Mouse (Mus musculus): ENCODE results near the gene Tmem254b.
"Not testable (repeated sequence)": the region's sequence is repeated elsewhere in the genome, so short reads cannot be mapped to it uniquely, and the experiment has no call there.

Tmem254b gene

DNA sequence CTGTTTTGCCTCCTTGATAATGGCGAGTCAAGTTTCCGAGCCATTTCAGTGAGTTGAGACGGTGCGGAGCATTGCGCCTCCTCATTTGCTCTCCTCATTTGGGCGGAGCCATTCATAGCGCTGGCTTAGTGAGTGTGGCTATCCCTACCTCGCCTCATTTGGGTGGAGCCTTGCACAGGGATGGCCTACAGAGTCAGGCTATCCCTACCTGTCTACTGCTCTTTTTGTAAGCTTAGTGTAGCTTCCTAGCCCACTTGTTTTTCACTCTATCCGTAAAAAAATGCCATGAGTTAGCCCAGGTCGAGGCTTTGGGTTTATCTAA, at the start of gene Tmem254b:
Tmem254b (minus strand) TSS at position 116 of the 322 bp plus-strand sequence.
- DNase-seq, result not testable (repeated sequence)

DNA sequence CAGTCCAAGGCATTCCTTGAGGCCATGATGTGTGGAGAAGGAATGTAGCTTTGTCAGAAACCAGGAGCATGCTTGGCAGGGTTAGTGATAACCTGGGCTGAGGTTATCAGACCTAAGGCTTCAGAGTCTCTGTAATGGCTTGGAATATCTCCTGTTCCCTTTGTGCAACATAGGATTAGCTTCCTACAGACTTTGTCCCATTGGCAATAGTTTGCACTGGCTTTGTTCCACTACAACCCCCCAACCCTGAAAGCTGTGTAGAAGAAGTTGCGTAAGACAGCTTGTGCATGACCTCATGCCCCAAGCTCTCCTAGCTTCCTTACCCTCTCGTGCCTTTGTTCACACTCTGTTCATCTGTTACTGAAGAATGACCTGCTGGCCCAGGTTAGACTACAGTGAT, 30.3 kb upstream of the Tmem254b start:
- DNase-seq, result not testable (repeated sequence)

DNA sequence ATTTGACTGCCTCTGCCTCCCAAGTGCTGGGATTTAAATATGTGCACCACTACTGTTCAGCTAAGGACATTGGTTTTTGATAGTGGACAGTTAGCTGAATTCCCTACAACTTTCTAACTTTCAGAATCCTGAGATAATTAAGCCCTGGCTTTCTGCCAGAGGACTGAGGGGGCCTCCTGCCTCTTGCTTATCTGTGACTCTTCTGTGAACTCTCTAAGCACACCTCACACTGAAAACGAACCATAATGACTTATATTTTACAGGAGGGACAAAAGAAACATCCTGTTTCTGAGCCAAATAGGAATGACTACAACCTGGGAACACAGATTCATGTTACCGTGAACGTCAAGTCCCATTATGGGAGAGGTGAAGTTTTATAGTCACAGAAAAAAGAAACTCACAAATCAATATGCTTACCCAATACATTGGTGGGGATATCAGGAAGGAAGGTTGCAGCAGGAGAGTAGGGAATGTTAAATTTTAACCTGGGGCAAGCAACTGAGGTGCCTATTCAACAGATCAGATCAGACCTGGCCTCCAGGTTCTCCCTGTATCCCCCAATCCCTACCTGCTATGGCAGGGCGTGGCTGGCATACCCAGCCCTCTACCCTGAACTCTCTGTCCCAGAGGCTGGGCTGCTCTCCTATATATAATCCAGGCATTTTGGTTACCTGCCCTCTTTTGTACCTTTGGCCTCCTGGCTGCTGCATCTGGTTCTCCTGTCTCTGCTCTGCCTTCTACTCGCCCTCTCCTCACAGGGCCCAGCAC, 9.6 kb upstream of the Tmem254b start:
- DNase-seq, result not testable (repeated sequence)

DNA sequence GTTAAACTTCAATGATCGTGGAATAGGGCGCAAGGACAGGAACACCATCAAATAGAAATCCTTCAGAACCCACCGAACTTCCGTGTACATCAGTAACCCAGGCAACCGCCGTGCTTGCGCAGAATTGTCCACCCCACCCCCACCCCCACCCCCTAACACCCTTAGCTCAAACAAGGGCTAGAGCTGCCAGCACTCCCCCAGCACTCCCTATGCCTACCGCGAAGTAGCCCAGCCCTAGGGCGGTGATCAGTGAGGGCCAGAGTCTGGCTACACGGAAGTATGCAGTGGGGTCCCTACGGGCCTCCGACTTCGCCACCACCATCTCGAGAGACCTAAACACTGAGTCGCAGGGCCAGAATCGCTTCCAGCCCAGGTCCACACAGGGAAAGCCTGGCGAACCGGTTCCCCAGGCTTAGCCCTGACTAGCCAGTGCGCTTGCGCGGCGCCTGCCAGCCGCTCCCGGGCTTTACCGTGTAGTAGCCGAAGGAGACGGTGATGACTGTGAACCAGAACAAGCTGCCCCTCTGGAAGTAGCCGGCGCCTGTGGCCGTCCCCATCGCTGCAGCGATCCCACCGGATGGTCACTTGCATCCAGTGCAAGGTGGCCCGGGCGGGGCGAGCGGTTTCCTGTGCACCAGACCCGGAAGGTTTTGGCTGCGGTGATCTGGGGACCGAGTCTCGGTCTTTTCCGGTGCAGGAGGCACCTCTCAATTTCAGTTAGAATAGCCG, 480 bp downstream of the Tmem254b start:
- not testable (repeated sequence) for DNase-seq

DNA sequence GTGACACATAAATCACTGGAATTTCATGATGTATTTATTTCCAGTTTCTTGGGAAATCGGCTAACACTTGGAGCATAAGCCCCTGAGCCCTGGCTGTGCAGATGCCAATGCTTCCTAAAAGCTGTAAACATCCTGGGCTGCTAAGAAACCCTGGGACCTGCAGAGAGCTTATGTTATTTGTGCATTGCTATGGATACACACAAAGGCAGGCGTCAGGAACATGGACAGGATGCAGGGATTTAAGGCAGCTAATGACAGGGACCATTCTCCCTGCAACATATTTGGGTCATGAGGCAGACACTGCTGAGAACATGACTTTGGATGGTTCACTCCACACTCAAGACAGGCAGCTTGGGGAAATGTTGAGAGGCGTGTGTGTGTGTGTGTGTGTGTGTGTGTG, 9.0 kb downstream of the Tmem254b start:
- not testable (repeated sequence) for DNase-seq

DNA sequence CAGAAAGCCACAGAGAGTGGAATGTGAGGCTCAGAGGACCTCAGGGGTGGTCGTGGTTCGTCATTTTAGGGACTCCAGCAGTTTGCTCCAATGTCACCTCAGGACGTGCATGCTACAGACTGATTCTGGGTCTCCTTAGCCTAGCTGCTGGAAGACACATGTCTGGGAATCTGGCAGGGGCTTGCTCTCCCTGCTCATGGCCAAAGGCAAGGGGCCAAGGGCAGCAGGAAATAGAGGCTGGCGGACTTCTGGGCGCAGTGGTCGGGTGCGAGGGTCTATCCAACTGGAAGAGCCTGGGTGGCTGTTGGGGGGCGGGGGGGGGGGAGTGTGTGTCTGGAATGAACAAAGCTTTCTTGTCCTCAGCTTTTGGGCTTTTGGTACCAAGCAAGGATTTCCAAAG, 18.5 kb downstream of the Tmem254b start:
- DNase-seq, result not testable (repeated sequence)

DNA sequence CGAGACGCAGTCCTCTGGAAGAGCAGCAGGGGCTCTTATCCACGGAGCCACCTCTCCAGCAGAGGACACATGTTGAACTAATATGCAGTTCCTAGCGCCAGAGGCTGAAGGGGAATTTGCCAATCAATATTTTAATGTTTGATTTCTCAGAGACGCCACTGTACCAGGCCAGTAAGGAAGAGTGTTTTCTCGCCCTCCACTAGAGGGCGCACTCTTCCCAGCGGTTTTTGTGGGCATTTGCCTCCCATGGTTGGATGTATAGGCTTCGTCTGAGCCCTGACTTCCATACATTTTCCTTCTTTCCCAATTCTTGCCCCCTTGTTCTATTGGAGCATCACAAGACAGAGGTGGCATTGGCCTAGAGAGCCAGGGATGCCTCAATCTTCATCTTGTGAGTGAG, 20.2 kb downstream of the Tmem254b start:
- not testable (repeated sequence) for DNase-seq

DNA sequence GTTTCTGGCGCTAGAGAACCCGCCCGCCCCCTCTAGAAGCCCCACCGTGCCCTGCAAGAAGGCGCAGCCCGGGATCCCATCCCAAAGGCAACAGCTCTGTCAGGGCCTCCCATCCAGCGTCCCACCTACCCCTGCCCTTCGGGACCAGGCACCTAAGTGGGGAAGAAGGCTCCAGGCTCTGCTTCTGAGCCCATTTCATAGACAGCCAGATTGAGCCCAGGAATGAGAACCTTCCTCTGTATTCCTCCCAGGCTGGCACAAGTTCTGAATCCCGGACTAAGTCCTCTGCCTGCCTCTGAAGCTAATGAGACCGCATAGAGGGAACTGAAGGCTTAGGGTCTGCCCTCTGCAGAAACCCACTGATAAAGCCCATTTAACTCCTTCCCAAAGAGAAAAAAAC, 24.5 kb downstream of the Tmem254b start, which contains the start of gene Plac9b:
Plac9b (minus strand) TSS at position 101 of the 400 bp plus-strand sequence.
- DNase-seq, result not testable (repeated sequence)

DNA sequence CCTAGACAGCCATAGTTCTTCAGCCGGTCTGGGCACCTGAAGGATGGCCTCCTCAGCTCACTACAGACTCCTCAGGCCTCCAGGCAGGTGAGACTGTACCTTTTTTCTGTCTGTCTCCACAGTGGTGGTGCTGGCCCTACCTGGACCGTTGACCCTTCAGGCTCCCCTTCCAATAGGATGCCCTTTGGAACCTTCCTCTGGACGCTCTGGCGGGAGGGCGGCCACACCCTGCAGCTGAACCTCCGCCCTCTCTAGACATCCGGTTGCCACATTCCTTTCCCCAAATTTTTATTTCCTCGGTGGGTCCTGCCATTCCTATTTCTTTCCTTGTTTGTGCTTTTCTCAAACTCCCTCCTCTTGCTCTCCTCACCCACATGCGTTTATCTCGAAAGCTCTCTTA, 25.2 kb downstream of the Tmem254b start:
- not testable (repeated sequence) for DNase-seq

DNA sequence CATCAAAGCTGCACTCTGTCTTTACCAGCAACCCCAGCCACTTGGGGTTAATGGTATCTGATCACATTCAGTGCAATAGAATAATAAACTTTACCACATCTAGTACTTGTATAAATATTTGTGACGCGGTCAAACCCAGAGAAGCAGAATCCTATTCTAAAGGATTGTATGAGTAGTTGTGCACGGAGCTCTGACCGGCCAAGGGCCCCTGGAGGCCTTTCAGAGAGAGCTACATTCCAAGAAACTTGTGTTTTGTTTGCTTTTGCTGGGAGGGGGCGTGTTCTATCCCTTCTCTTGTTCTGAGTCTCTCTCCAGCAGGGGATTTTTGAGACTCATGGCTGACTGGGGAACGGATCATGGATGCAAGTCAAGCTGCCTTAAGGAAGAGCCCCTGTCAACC, 31.8 kb downstream of the Tmem254b start:
- DNase-seq, result not testable (repeated sequence)

DNA sequence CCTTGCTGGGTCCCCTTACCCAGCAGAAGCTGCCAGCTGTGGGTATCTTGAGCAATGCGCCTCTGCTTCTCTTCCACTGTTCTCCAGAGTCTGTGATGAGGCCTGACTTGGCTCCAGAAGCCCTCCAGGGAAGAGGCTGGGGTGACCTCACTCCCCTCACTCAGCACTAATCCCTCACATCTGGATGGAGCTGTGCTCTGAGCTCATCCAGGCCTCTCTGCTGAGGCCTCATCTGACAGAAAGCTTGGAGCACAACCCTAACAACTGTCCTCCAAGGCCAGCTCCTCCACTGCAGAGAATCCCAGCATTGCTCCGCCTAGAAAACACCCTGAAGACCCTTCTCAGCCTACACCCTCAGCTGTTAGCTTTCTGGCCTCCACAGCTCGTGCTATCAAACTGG, 32.9 kb downstream of the Tmem254b start:
- DNase-seq, result not testable (repeated sequence)

DNA sequence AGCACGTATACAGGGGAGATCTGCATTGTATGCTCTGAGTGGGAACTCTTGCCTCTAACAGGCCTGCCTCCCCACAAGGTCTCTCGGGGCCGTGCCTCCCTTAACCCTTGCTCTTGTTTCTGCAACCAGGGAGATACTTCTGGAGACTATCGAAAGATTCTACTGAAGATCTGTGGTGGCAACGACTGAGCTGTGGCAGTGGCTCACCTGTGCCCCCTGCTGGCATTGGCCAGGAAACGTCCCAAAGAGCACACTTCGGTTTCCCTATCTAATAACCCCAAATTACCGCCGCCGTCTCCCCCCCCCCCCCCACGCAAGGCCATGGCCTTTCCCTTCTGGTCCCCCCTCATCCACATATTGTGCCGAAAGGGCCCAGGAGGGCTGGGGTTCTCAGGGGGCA, 41.6 kb downstream of the Tmem254b start:
- DNase-seq, result not testable (repeated sequence)

DNA sequence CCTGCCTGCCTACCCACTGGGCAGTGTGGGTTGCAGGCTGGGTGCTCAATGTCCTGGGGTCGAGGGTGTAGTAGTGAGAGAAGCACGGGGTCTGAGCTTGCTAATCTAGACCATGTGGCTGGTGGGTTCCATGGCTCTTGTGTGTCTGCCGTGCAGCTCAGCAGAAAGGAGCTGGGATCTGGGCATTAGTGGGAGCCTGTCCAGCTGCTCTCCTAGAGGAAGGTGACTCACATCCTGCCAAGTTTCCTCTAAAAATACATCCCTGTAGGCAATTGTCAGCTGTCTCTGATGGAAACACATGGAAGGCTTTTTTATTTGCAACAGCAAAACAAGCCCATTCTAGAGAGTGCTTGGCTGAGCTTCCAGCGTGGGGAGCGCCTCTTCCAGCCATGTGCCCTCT, 44.4 kb downstream of the Tmem254b start:
- DNase-seq, result not testable (repeated sequence)

DNA sequence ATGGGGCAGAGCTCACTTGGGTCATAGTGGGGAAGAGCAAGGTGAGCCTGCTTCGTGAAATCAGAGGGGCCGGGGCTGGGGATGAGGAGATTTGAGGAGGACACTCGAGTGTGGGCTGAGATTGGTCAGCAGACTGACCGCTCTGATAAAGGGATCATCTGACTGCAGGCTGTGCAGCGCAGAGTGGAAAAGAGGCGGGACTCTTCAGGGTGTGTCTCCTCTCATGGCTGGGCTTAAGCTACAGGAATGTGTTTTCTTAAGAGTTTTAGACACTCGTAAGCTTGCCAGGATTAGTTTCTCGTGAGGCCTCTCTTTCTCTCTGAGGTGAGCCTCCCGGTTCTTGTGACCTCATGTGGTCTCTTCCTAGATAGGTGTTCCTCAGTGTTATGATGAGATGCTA, 45.7 kb downstream of the Tmem254b start:
- DNase-seq, result not testable (repeated sequence)

DNA sequence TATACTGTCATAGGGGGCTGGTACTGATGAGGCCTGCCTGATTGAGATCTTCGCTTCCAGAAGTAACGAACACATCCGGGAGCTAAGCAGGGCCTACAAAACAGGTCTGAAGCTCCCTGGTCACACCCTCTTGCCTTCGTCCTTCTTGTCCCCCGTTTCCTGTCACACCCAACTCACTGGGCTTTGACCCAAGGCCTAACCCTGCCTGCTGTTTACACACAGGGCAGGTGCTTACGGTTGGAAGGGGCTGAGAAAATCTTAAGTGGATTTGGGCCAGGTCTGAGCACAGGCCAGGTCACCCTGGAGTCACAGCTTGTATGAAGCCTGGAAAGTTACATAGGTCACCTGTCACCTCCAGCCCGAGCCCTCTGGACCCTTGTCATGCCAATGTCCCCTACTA, 50.8 kb downstream of the Tmem254b start:
- DNase-seq, result not testable (repeated sequence)
